Mouse (Mus musculus) cerebellum, adult 9-10 months (tissue): Measurements from ENCODE around the gene Prl3d3.
"Not testable (repeated sequence)": the region's sequence is repeated elsewhere in the genome, so short reads cannot be mapped to it uniquely, and the experiment has no call there.

ENCODE experiments used
- DNase-seq: peaks from one replicate; pipeline ENCODE4 v3.0.0; 2022

Prl3d3 gene

GRCm38 (mm10) chr13:27156490-27156889 is at the start of gene Prl3d3:
Gene Prl3d3, plus strand, starts transcription at chr13:27156790.
- DNase-seq = not testable (repeated sequence)

DNA sequence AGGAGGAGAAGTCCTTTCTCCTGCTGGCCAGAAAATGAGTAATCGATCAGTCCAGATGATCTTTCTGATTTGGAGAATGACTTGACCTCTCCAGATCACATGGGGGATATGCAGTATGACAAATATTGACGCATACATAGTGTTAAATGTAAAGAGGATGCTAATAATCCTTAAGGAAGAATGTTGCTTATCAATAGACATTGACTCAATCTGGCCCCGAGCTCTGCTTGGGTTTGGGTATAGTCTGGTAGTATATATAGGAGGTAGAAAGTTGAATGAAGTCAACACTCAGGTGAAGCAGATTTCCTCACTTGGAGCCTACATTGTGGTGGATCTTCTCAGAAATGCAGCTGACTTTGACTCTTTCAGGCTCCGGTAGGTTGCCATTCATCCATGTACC is 35.2 kb upstream of the Prl3d3 start, which contains the start of gene Prl3d2:
TSS of gene Prl3d2 (plus strand) at position 301 of the 400 bp plus-strand sequence.
- DNase-seq = not testable (repeated sequence)

- DNase-seq = no peak
These were observed 8.3 kb upstream of the Prl3d3 start for GRCm38 (mm10) chr13:27148264-27148663.

GRCm38 (mm10) chr13:27196359-27196758 is 39.8 kb downstream of the Prl3d3 start, which contains the start of gene Prl3c1:
Gene Prl3c1, plus strand, starts transcription at chr13:27196659.
- no peak for DNase-seq
